Mouse (Mus musculus): ENCODE measurements at regions not wholly inside any gene's neighbourhood (a gene's known extent, or its start where the extent isn't known, plus 50 kb on each side); places are given as distances from the start of the nearest gene placed in this dataset.

- no peak for DNase-seq (ENCODE audit: low spot score)
Observed at GRCm38 (mm10) chr2:48465483-48465882, 348.4 kb upstream of the Acvr2a start.

GRCm38 (mm10) chr2:48468895-48469294 lies 345.0 kb upstream of the Acvr2a start:
- DNase-seq (ENCODE audit: low spot score) = no peak

GRCm38 (mm10) chr2:48469357-48469756 lies 344.6 kb upstream of the Acvr2a start:
- DNase-seq (ENCODE audit: low spot score) = no peak

GRCm38 (mm10) chr2:48473102-48473501 lies 340.8 kb upstream of the Acvr2a start:
- DNase-seq (ENCODE audit: low spot score) = no peak

- DNase-seq (ENCODE audit: low spot score) = no peak
Observed at GRCm38 (mm10) chr2:48474642-48475041, 339.3 kb upstream of the Acvr2a start.

- DNase-seq (ENCODE audit: low spot score) = no peak
Observed at GRCm38 (mm10) chr2:48476777-48477176, 337.1 kb upstream of the Acvr2a start.

GRCm38 (mm10) chr2:48477336-48477735 lies 336.6 kb upstream of the Acvr2a start:
- no peak for DNase-seq (ENCODE audit: low spot score)

- DNase-seq (ENCODE audit: low spot score) = no peak
Observed at GRCm38 (mm10) chr2:48479601-48480000, 334.3 kb upstream of the Acvr2a start.

- no peak for DNase-seq (ENCODE audit: low spot score)
Observed at GRCm38 (mm10) chr2:48480428-48481191, 333.3 kb upstream of the Acvr2a start.

- no peak for DNase-seq (ENCODE audit: low spot score)
Observed at GRCm38 (mm10) chr2:48481209-48481742, 332.6 kb upstream of the Acvr2a start.

GRCm38 (mm10) chr2:48493574-48493973 lies 320.3 kb upstream of the Acvr2a start:
- no peak for DNase-seq (ENCODE audit: low spot score)

- peak; percentile 28 for DNase-seq (ENCODE audit: low spot score)
Observed at GRCm38 (mm10) chr2:48494065-48494464, 319.8 kb upstream of the Acvr2a start.

- DNase-seq (ENCODE audit: low spot score) = no peak
Observed at GRCm38 (mm10) chr2:48494632-48495031, 319.3 kb upstream of the Acvr2a start.

GRCm38 (mm10) chr2:48498047-48498723 lies 315.7 kb upstream of the Acvr2a start:
- DNase-seq (ENCODE audit: low spot score) = no peak

GRCm38 (mm10) chr2:48499396-48499795 lies 314.5 kb upstream of the Acvr2a start:
- DNase-seq (ENCODE audit: low spot score) = no peak

GRCm38 (mm10) chr2:48501387-48501786 lies 312.5 kb upstream of the Acvr2a start:
- no peak for DNase-seq (ENCODE audit: low spot score)

- no peak for DNase-seq (ENCODE audit: low spot score)
Observed at GRCm38 (mm10) chr2:48513848-48514247, 300.1 kb upstream of the Acvr2a start.

- DNase-seq (ENCODE audit: low spot score) = no peak
Observed at GRCm38 (mm10) chr2:48519838-48520404, 294.0 kb upstream of the Acvr2a start.

GRCm38 (mm10) chr2:48520535-48520971 lies 293.4 kb upstream of the Acvr2a start:
- DNase-seq (ENCODE audit: low spot score) = no peak

- no peak for DNase-seq (ENCODE audit: low spot score)
Observed at GRCm38 (mm10) chr2:48535453-48535852, 278.5 kb upstream of the Acvr2a start.

GRCm38 (mm10) chr2:48536930-48537329 lies 277.0 kb upstream of the Acvr2a start:
- no peak for DNase-seq (ENCODE audit: low spot score)

GRCm38 (mm10) chr2:48538668-48539341 lies 275.1 kb upstream of the Acvr2a start:
- no peak for DNase-seq (ENCODE audit: low spot score)

Measured in testis, postnatal 14 days (tissue).